Mouse (Mus musculus): Measurements from ENCODE around the gene Ccdc12. TPM values are rescaled to one million over a fixed set of nuclear protein-coding genes. Genes with fewer than 3 reads are reported as not detected.

The Ccdc12 gene
- 135 and 149 TPM in 2 replicates for polyA plus RNA-seq (2014; fragmentation: Nextera tagmentation; extraction: Ambion mirVana)

DNA sequence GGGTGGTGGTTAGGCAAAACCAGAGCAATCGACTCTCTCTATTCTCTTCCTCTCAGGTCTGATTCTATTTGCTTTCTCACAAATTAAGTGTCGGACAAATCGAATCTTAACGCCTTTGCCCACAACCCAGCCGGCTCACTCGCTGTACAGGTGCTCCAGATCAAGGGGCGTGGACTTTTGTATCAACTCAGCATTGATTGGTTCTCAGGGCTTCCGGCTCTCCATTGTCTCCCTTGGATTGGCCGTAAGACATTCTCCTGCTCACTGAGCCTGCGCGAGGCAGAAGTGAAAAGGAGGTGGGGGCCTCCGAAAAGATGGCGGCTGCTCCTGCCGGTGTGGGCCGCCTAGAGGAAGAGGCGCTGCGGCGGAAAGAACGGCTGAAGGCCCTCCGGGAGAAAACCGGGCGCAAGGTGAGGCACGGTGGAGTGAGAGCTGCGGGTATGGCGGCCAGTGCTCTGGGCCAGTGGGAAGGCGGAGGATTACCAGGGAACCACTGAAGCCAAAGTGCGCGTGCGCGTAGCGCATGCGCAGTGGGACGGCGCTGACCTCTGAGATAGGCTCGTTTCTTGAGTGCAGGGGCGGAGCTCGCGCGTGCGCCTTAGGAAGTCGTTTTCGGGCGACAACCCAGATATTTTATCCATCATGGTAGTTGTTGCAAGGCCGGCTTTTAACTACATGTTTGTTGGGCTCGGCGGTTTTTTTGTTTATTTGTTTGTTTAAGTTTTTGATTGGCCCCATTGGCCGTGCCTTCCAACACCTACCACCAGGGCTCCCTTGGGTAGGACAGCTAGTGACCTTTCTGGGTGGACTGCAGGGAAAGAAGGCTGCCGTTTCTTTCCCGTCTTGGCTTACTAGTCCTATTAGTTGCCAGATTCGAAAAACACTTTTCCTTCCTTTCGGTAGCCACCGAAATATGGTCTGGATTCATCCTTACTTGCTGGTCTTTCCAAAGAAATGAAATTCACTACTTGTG is at the start of gene Ccdc12:
TSS of gene Ccdc12 (plus strand) at position 255 of the 973 bp plus-strand sequence.
- under 1% methylated on average over 52 of the region's 52 CpGs for WGBS (ENCODE audit: insufficient replicate concordance)

GRCm38 (mm10) chr9:110611471-110611870 is 44.8 kb upstream of the Ccdc12 start:
- no peak overlapping the region for H3K27ac ChIP-seq (ENCODE audit: low read depth, low read length)
- peaks cover 9% of the 10 kb centered on the region for H3K36me3 ChIP-seq (ENCODE audit: control insufficient read depth, insufficient read depth, low read length)
- no peak overlapping the region for H3K4me2 ChIP-seq
- no peaks in the 10 kb centered on the region for H3K4me1 ChIP-seq (ENCODE audit: control insufficient read depth, insufficient read depth, low read length)
- no peak for ATAC-seq (replicated peaks; ENCODE audit: insufficient number of reproducible peaks, low FRiP score, low TSS enrichment)
- H3K4me3 ChIP-seq (ENCODE audit: low read depth, low read length): no peak overlapping the region
- no peaks in the 10 kb centered on the region for H3K27me3 ChIP-seq (ENCODE audit: control insufficient read depth, insufficient read depth, low read length)
- H3K9me3 ChIP-seq (replicated peaks; ENCODE audit: control insufficient read depth, low read length): no peaks in the 10 kb centered on the region
- no peak overlapping the region for H3K9ac ChIP-seq (ENCODE audit: low read depth, low read length)
- WGBS (ENCODE audit: insufficient replicate concordance): 91% methylated on average over 3 of the region's 3 CpGs

More for the DNA sequence above, at the start of gene Ccdc12:
- Histone ChIP-seq H3K27me3 (ENCODE audit: control insufficient read depth, insufficient read depth, low read length) (peaks cover 13% of the 10 kb centered on the region), H3K27ac (ENCODE audit: low read depth, low read length) (peak within 1 kb of the TSS; percentile 88), H3K4me1 (ENCODE audit: control insufficient read depth, insufficient read depth, low read length) (peaks cover 46% of the 10 kb centered on the region), H3K9me3 (replicated peaks; ENCODE audit: control insufficient read depth, low read length) (no peaks in the 10 kb centered on the region), H3K4me2 (peak within 1 kb of the TSS; percentile 76), H3K9ac (ENCODE audit: low read depth, low read length) (peak within 1 kb of the TSS; percentile 88), H3K4me3 (ENCODE audit: low read depth, low read length) (peak within 1 kb of the TSS; percentile 69), H3K36me3 (ENCODE audit: control insufficient read depth, insufficient read depth, low read length) (0 out of 2 replicates have a peak, but pooled peaks cover 2% of the 10 kb centered on the region)
- ATAC-seq (replicated peaks; ENCODE audit: insufficient number of reproducible peaks, low FRiP score, low TSS enrichment): peak; percentile 89

DNA sequence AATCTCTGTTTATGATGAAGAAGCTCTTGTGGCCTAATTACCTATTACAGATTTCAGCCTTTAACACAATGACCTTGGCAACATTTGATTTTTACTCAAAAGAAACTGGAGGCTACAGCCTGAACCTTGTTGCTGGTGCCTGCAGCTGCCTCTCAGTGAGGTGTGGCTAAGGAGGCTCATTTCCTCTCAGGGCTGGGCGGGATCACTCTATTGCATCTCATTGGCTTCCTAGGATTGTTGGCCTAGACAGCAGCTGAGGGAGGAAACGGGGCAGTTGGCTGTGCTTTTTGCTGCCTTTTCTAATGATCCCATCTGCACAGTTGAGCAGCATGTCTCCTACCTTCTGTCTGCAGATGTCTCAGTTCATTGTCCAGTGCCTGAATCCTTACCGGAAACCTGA is 39.2 kb upstream of the Ccdc12 start:
- no peak overlapping the region for H3K4me3 ChIP-seq (ENCODE audit: low read depth, low read length)
- no peak overlapping the region for H3K27ac ChIP-seq (ENCODE audit: low read depth, low read length)
- 82% methylated on average over 3 of the region's 3 CpGs for WGBS (ENCODE audit: insufficient replicate concordance)
- no peak overlapping the region for H3K9ac ChIP-seq (ENCODE audit: low read depth, low read length)
- H3K4me2 ChIP-seq: no peak overlapping the region
- H3K27me3 ChIP-seq (ENCODE audit: control insufficient read depth, insufficient read depth, low read length): no peaks in the 10 kb centered on the region
- peaks cover 31% of the 10 kb centered on the region for H3K36me3 ChIP-seq (ENCODE audit: control insufficient read depth, insufficient read depth, low read length)
- H3K4me1 ChIP-seq (ENCODE audit: control insufficient read depth, insufficient read depth, low read length): no peaks in the 10 kb centered on the region
- no peaks in the 10 kb centered on the region for H3K9me3 ChIP-seq (replicated peaks; ENCODE audit: control insufficient read depth, low read length)
- ATAC-seq (replicated peaks; ENCODE audit: insufficient number of reproducible peaks, low FRiP score, low TSS enrichment): no peak

GRCm38 (mm10) chr9:110620180-110620579 is 36.1 kb upstream of the Ccdc12 start:
- H3K27ac ChIP-seq (ENCODE audit: low read depth, low read length): no peak overlapping the region
- no peak for ATAC-seq (replicated peaks; ENCODE audit: insufficient number of reproducible peaks, low FRiP score, low TSS enrichment)

GRCm38 (mm10) chr9:110620685-110621084 is 35.6 kb upstream of the Ccdc12 start:
- no peaks in the 10 kb centered on the region for H3K27me3 ChIP-seq (ENCODE audit: control insufficient read depth, insufficient read depth, low read length)
- H3K27ac ChIP-seq (ENCODE audit: low read depth, low read length): no peak overlapping the region
- H3K4me3 ChIP-seq (ENCODE audit: low read depth, low read length): no peak overlapping the region
- H3K4me2 ChIP-seq: no peak overlapping the region
- H3K36me3 ChIP-seq (ENCODE audit: control insufficient read depth, insufficient read depth, low read length): peaks cover 23% of the 10 kb centered on the region
- no peak for ATAC-seq (replicated peaks; ENCODE audit: insufficient number of reproducible peaks, low FRiP score, low TSS enrichment)
- H3K4me1 ChIP-seq (ENCODE audit: control insufficient read depth, insufficient read depth, low read length): peaks cover 3% of the 10 kb centered on the region
- 87% methylated on average over 7 of the region's 7 CpGs for WGBS (ENCODE audit: insufficient replicate concordance)
- H3K9ac ChIP-seq (ENCODE audit: low read depth, low read length): no peak overlapping the region
- no peaks in the 10 kb centered on the region for H3K9me3 ChIP-seq (replicated peaks; ENCODE audit: control insufficient read depth, low read length)

More at GRCm38 (mm10) chr9:110620180-110620579, 36.1 kb upstream of the Ccdc12 start:
- Histone ChIP-seq H3K9me3 (replicated peaks; ENCODE audit: control insufficient read depth, low read length) (no peaks in the 10 kb centered on the region), H3K36me3 (ENCODE audit: control insufficient read depth, insufficient read depth, low read length) (peaks cover 28% of the 10 kb centered on the region), H3K4me3 (ENCODE audit: low read depth, low read length) (no peak overlapping the region), H3K27me3 (ENCODE audit: control insufficient read depth, insufficient read depth, low read length) (no peaks in the 10 kb centered on the region), H3K4me1 (ENCODE audit: control insufficient read depth, insufficient read depth, low read length) (peaks cover 2% of the 10 kb centered on the region), H3K4me2 (no peak overlapping the region), H3K9ac (ENCODE audit: low read depth, low read length) (no peak overlapping the region)
- WGBS (ENCODE audit: insufficient replicate concordance): 90% methylated on average over 7 of the region's 7 CpGs

- ATAC-seq (replicated peaks; ENCODE audit: insufficient number of reproducible peaks, low FRiP score, low TSS enrichment): no peak
- H3K4me2 ChIP-seq: no peak overlapping the region
- 87% methylated on average over 12 of the region's 12 CpGs for WGBS (ENCODE audit: insufficient replicate concordance)
- no peak overlapping the region for H3K9ac ChIP-seq (ENCODE audit: low read depth, low read length)
- peaks cover 3% of the 10 kb centered on the region for H3K4me1 ChIP-seq (ENCODE audit: control insufficient read depth, insufficient read depth, low read length)
- H3K4me3 ChIP-seq (ENCODE audit: low read depth, low read length): no peak overlapping the region
- H3K27ac ChIP-seq (ENCODE audit: low read depth, low read length): no peak overlapping the region
- H3K36me3 ChIP-seq (ENCODE audit: control insufficient read depth, insufficient read depth, low read length): peaks cover 18% of the 10 kb centered on the region
- no peaks in the 10 kb centered on the region for H3K27me3 ChIP-seq (ENCODE audit: control insufficient read depth, insufficient read depth, low read length)
- no peaks in the 10 kb centered on the region for H3K9me3 ChIP-seq (replicated peaks; ENCODE audit: control insufficient read depth, low read length)
These were observed 33.6 kb upstream of the Ccdc12 start for GRCm38 (mm10) chr9:110622621-110623219.

DNA sequence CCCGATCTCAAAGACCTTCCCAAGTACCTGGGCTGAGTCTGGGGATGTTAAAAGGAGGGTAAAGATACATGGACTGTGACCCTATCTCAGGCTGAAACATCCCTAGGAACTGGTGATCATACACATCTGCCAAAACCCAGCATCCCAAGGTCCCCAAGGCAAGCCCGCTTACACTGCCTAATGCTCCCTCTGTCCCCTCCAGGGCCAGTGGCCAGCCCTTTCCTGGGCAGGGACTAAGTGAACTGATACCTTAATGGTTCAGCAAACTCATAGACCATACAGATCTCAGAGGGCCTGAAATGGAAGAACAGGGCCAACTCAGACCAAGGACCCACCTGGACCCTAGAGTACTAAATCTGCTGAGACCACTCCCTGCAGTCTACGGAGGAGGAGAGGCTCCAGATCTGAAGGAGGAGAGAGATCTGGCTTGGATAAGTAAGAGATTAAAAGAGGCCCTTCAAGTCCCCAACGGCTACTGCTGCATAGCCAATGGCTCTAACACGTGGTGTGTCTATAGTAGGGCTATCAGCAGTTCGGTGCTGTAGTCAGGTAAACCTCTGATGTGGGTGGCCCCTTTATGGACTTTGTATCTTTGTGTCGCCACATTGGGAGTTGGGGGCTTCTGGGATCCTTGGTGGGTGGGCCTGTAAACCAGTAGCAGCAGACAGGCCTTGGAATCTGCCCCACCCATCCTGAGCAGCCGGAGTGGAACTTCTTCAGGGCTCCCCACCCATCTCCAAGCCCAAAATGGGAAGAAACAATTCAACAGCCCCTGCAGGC is 32.7 kb upstream of the Ccdc12 start:
- Histone ChIP-seq H3K4me2 (peak overlapping the region; percentile 99), H3K4me1 (ENCODE audit: control insufficient read depth, insufficient read depth, low read length) (peaks cover 3% of the 10 kb centered on the region), H3K27me3 (ENCODE audit: control insufficient read depth, insufficient read depth, low read length) (no peaks in the 10 kb centered on the region), H3K36me3 (ENCODE audit: control insufficient read depth, insufficient read depth, low read length) (peaks cover 10% of the 10 kb centered on the region), H3K9ac (ENCODE audit: low read depth, low read length) (peak overlapping the region; percentile 76), H3K27ac (ENCODE audit: low read depth, low read length) (peak overlapping the region; percentile 88; the same call in 1 of the 2 replicates), H3K9me3 (replicated peaks; ENCODE audit: control insufficient read depth, low read length) (no peaks in the 10 kb centered on the region), H3K4me3 (ENCODE audit: low read depth, low read length) (peak overlapping the region; percentile 64)
- 46% methylated on average over 8 of the region's 8 CpGs for WGBS (ENCODE audit: insufficient replicate concordance)
- no peak for ATAC-seq (replicated peaks; ENCODE audit: insufficient number of reproducible peaks, low FRiP score, low TSS enrichment)
